Mouse (Mus musculus) fibroblast of lung, adult 2 months (primary cell): ENCODE data around the gene Rprm.

Experiments used
- DNase-seq: peaks from one replicate; pipeline ENCODE4 v3.0.0-alpha.2; 2011; ENCODE audit warnings: low read depth

The Rprm gene

GRCm38 (mm10) chr2:54085430-54086087, at the start of gene Rprm:
Rprm (minus strand) TSS chr2:54085552.
- DNase-seq, result peak; percentile 21

- no peak for DNase-seq
Measured at GRCm38 (mm10) chr2:54119305-54119704, 34.0 kb upstream of the Rprm start.

GRCm38 (mm10) chr2:54118881-54119280, 33.5 kb upstream of the Rprm start:
- peak; percentile 6 for DNase-seq

- DNase-seq, result no peak
Measured at GRCm38 (mm10) chr2:54111294-54111693, 25.9 kb upstream of the Rprm start.

GRCm38 (mm10) chr2:54106232-54106726, 20.9 kb upstream of the Rprm start:
- no peak for DNase-seq

GRCm38 (mm10) chr2:54099939-54100338, 14.6 kb upstream of the Rprm start:
- DNase-seq, result no peak

- DNase-seq, result no peak
Measured at GRCm38 (mm10) chr2:54092616-54093015, 7.3 kb upstream of the Rprm start.

- no peak for DNase-seq
Measured at GRCm38 (mm10) chr2:54086254-54086653, 902 bp upstream of the Rprm start.

GRCm38 (mm10) chr2:54084737-54085429, 469 bp downstream of the Rprm start:
- DNase-seq, result no peak

GRCm38 (mm10) chr2:54083861-54084736, 1.3 kb downstream of the Rprm start:
- no peak for DNase-seq

GRCm38 (mm10) chr2:54078961-54079360, 6.4 kb downstream of the Rprm start:
- no peak for DNase-seq

- no peak for DNase-seq
Measured at GRCm38 (mm10) chr2:54071526-54071925, 13.8 kb downstream of the Rprm start.

- no peak for DNase-seq
Measured at GRCm38 (mm10) chr2:54062421-54062820, 22.9 kb downstream of the Rprm start.

GRCm38 (mm10) chr2:54061039-54061438, 24.3 kb downstream of the Rprm start:
- no peak for DNase-seq
